Comparison of ENCODE assay signal across 26 mouse cellular contexts in the genomic region with DNA sequence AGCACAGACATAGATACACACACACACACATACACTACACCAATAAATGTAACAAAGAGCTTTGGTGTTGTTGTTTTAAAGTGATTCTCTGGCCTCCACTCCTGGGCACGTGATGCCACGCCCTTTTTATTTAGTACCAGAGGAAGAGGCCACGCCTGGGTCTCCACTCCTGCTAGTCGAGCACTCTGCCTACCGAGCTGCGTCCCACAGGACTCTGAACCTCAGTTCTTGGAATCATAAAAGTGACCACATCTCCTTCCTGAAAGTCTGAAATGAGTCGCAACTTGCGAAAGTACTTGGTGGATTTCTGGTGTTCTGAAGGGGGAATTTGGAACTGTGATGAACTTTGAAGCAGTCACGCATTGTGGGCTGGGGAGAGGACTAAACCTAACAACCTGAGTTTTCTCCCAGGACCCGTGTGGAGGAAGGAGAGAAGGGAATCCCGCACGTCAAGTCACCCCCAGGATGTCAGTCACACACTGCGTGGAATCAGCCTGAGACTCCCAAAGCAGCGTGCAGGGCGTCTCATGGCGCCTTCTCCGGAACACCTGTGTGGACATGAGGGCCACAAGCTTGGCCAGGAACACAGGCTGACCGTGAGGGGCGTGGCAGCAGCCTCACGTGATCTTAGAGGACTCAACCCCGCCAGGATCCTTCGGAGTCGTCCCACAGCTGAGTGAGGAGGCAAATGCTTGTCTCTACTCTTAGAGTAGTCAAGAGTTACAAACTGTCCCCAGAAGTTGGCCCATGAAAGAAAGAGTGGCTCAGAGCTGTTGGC. TPM values are rescaled to one million over a fixed set of nuclear protein-coding genes. Genes with fewer than 3 reads are reported as not detected.
DNase-seq lines count a peak whose midpoint lies in the region; ATAC-seq and TF ChIP-seq lines count a peak whose summit lies in the region.
"Had no signal": no experiment of that assay in that cellular context is flagged by ENCODE, and none has a peak within 500 bp of the region (broad histone marks: within the 10 kb centered on the region; RNA-seq: fewer than 3 reads in every experiment).

No protein-coding gene starts in this region.

- no peaks in the 10 kb centered on the region for H3K9me3 ChIP-seq in forebrain, embryonic 12.5 days
- H3K9me3 ChIP-seq in forebrain, embryonic 10.5 days = no peaks in the 10 kb centered on the region
- no peaks in the 10 kb centered on the region for H3K9me3 ChIP-seq in intestine, postnatal 0 days (ENCODE audit: control insufficient read depth)
- H3K9me3 ChIP-seq: embryonic facial prominence, embryonic 12.5 days; heart, embryonic 13.5 days; liver, embryonic 13.5 days; lung, embryonic 15.5 days; neural tube, embryonic 12.5 days had no signal

- WGBS in forebrain, embryonic 12.5 days = 88% methylated on average over 23 of the region's 23 CpGs
- WGBS in forebrain, embryonic 10.5 days = 91% methylated on average over 23 of the region's 23 CpGs
- WGBS in intestine, postnatal 0 days = 39% methylated on average over 23 of the region's 23 CpGs

- no peak for TF ChIP-seq CTCF in intestine, postnatal 0 days (IDR thresholded peaks at IDR 0.05; ENCODE audit: low read depth)

- no peak overlapping the region for H3K4me2 ChIP-seq in forebrain, embryonic 12.5 days
- peak overlapping the region; percentile 41 for H3K4me2 ChIP-seq in intestine, postnatal 0 days (replicated peaks; ENCODE audit: low read depth)
- H3K4me2 ChIP-seq: embryonic facial prominence, embryonic 12.5 days; heart, embryonic 13.5 days; liver, embryonic 13.5 days; lung, embryonic 15.5 days; midbrain, embryonic 11.5 days; neural tube, embryonic 12.5 days had no signal

- H3K36me3 ChIP-seq in forebrain, embryonic 12.5 days (replicated peaks) = no peaks in the 10 kb centered on the region
- H3K36me3 ChIP-seq in forebrain, embryonic 10.5 days (replicated peaks) = no peaks in the 10 kb centered on the region
- no peaks in the 10 kb centered on the region for H3K36me3 ChIP-seq in intestine, postnatal 0 days (ENCODE audit: control insufficient read depth, insufficient read depth)
- H3K36me3 ChIP-seq: embryonic facial prominence, embryonic 12.5 days; heart, embryonic 13.5 days; liver, embryonic 13.5 days; lung, embryonic 15.5 days; neural tube, embryonic 12.5 days had no signal

- no peak for ATAC-seq in forebrain, embryonic 12.5 days (ENCODE audit: low FRiP score)
- ATAC-seq in intestine, postnatal 0 days = peak; percentile 96
- ATAC-seq: hindbrain, postnatal 0 days had no signal

- no peaks in the 10 kb centered on the region for H3K4me1 ChIP-seq in forebrain, embryonic 12.5 days
- H3K4me1 ChIP-seq in forebrain, embryonic 10.5 days = no peaks in the 10 kb centered on the region
- H3K4me1 ChIP-seq in intestine, postnatal 0 days (replicated peaks; ENCODE audit: control insufficient read depth, insufficient read depth, low read length) = 0 out of 2 replicates have a peak, but pooled peaks cover 6% of the 10 kb centered on the region
- H3K4me1 ChIP-seq: embryonic facial prominence, embryonic 12.5 days; heart, embryonic 13.5 days; liver, embryonic 13.5 days; lung, embryonic 15.5 days; neural tube, embryonic 12.5 days had no signal

- DNase-seq in forebrain, embryonic 10.5 days (ENCODE audit: extremely low spot score, low spot score) = no peak
- DNase-seq in CD4-positive helper T cell, adult 2 months (ENCODE audit: low read depth, low spot score) = peak; percentile 52
- peak; percentile 48 for DNase-seq in ZHBTc4 (ENCODE audit: low read depth, low spot score)
- no peak for DNase-seq in right cerebral cortex, postnatal 14 days
- no peak for DNase-seq in layer of hippocampus, adult 18-20 months (ENCODE audit: low spot score in 2 of 2)
- DNase-seq in adrenal gland, adult 18-20 months (ENCODE audit: low spot score in 2 of 2) = no peak
- DNase-seq: adrenal gland, postnatal 36 days; cerebellum, adult 8-10 months; gastrocnemius, postnatal 25 days; liver, embryonic 13.5 days had no signal

- 0 out of 2 replicates have a peak overlapping the region, but pooled peaks have one; percentile 29 for H3K9ac ChIP-seq in forebrain, embryonic 12.5 days
- peak overlapping the region; percentile 45 for H3K9ac ChIP-seq in intestine, postnatal 0 days (ENCODE audit: low read depth, low read length)
- H3K9ac ChIP-seq: embryonic facial prominence, embryonic 12.5 days; heart, embryonic 13.5 days; liver, embryonic 13.5 days; lung, embryonic 15.5 days; neural tube, embryonic 12.5 days had no signal

- H3K27me3 ChIP-seq in forebrain, embryonic 12.5 days = no peaks in the 10 kb centered on the region
- H3K27me3 ChIP-seq in forebrain, embryonic 10.5 days (ENCODE audit: poor library complexity, severe bottlenecking) = no peaks in the 10 kb centered on the region
- H3K27me3 ChIP-seq in intestine, postnatal 0 days (replicated peaks; ENCODE audit: control insufficient read depth, insufficient read depth, low read length) = no peaks in the 10 kb centered on the region
- H3K27me3 ChIP-seq: embryonic facial prominence, embryonic 12.5 days; heart, embryonic 13.5 days; liver, embryonic 13.5 days; lung, embryonic 15.5 days; neural tube, embryonic 12.5 days had no signal

- no peak overlapping the region for H3K27ac ChIP-seq in forebrain, embryonic 12.5 days
- no peak overlapping the region for H3K27ac ChIP-seq in forebrain, embryonic 10.5 days
- peak overlapping the region; percentile 97 for H3K27ac ChIP-seq in intestine, postnatal 0 days (ENCODE audit: low read depth, low read length)
- H3K27ac ChIP-seq: embryonic facial prominence, embryonic 12.5 days; heart, embryonic 13.5 days; hindbrain, postnatal 0 days; liver, embryonic 13.5 days; lung, embryonic 15.5 days; macrophage; neural tube, embryonic 12.5 days had no signal

- H3K4me3 ChIP-seq in forebrain, embryonic 12.5 days (replicated peaks) = no peak overlapping the region
- no peak overlapping the region for H3K4me3 ChIP-seq in forebrain, embryonic 10.5 days
- no peak overlapping the region for H3K4me3 ChIP-seq in intestine, postnatal 0 days (ENCODE audit: low read depth, low read length)
- H3K4me3 ChIP-seq: embryonic facial prominence, embryonic 12.5 days; heart, embryonic 13.5 days; liver, embryonic 13.5 days; lung, embryonic 15.5 days; neural tube, embryonic 12.5 days had no signal

RNA-seq across cellular contexts. Expression of a gene that starts 17.0 kb away (rescaled TPM):
- not detected in 2 replicates for polyA plus RNA-seq in forebrain, embryonic 12.5 days (2016; fragmentation: Nextera tagmentation; extraction: Ambion mirVana)
- not detected in 2 replicates for polyA plus RNA-seq in forebrain, embryonic 10.5 days (2016; fragmentation: Nextera tagmentation; extraction: Ambion mirVana)
- polyA plus RNA-seq in intestine, postnatal 0 days (2015; fragmentation: Nextera tagmentation; extraction: Ambion mirVana) = 2.3 TPM in 2 replicates
- total RNA-seq in layer of hippocampus, adult 18-20 months (2021) = not detected
- total RNA-seq in adrenal gland, adult 18-20 months (2021) = not detected
- total RNA-seq: adrenal gland, postnatal 36 days; common myeloid progenitor, adult 5-6 weeks; gastrocnemius, postnatal 25 days; hematopoietic stem cell, adult 5-6 weeks; hindbrain, postnatal 0 days had no signal
- polyA plus RNA-seq: embryonic facial prominence, embryonic 12.5 days; frontal cortex, adult 2 months; heart, embryonic 13.5 days; hindbrain, postnatal 0 days; liver, embryonic 13.5 days; macrophage; midbrain, embryonic 11.5 days; neural tube, embryonic 12.5 days had no signal

RNA-seq across cellular contexts. Expression of a gene that starts 27.8 kb away (rescaled TPM):
- polyA plus RNA-seq in forebrain, embryonic 12.5 days (2016; fragmentation: Nextera tagmentation; extraction: Ambion mirVana) = not detected in 2 replicates
- polyA plus RNA-seq in forebrain, embryonic 10.5 days (2016; fragmentation: Nextera tagmentation; extraction: Ambion mirVana) = 1.0 and 1.2 TPM in 2 replicates
- polyA plus RNA-seq in intestine, postnatal 0 days (2015; fragmentation: Nextera tagmentation; extraction: Ambion mirVana) = not detected in 2 replicates
- total RNA-seq in layer of hippocampus, adult 18-20 months (2021) = not detected
- not detected for total RNA-seq in adrenal gland, adult 18-20 months (2021)
- total RNA-seq: adrenal gland, postnatal 36 days; common myeloid progenitor, adult 5-6 weeks; gastrocnemius, postnatal 25 days; hematopoietic stem cell, adult 5-6 weeks; hindbrain, postnatal 0 days; monocyte, adult 5-6 weeks had no signal
- polyA plus RNA-seq: frontal cortex, adult 2 months; hindbrain, postnatal 0 days; liver, embryonic 13.5 days; lung, embryonic 15.5 days; macrophage; midbrain, embryonic 11.5 days; spleen, adult 2 months; testis, adult 2 months; urinary bladder, adult 2 months had no signal

Comparison
In these comparisons a context has a peak if more than half of its experiments do, and no peak if none do; other contexts are left out.
1. DNase-seq: peak in CD4-positive helper T cell, adult 2 months (single experiment) and ZHBTc4 (single experiment); none in forebrain, embryonic 10.5 days (single experiment), right cerebral cortex, postnatal 14 days (single experiment), layer of hippocampus, adult 18-20 months (0 of 2) and adrenal gland, adult 18-20 months (0 of 2).